Mouse (Mus musculus) T-cell, adult 66 days (primary cell): ENCODE data around the gene Dzip3. TPM values are rescaled to one million over a fixed set of nuclear protein-coding genes. Genes with fewer than 3 reads are reported as not detected.

Experiments
- total RNA-seq, 2 experiments: library from RNA; stranded (reverse); gene quantifications; 3 replicates in 1 of 2; 4 replicates in 1 of 2; pipeline ENCODE4 v1.2.4; 2023

Gene Dzip3
- 10 to 100 TPM in 1 of 2 experiments, 1 to 10 TPM in 1; 8.8 to 14.9 TPM for total RNA-seq

GRCm38 (mm10) chr16:48993559-48994342 lies at the start of gene Dzip3, which contains the start of gene Cip2a:
TSS of gene Dzip3 (minus strand) at chr16:48994165.
TSS of gene Cip2a (plus strand) at chr16:48994185.

Other genes starting within 250 kb of the Dzip3 start
- 10 to 100 TPM; 69.2 to 71.7 TPM for gene Trat1, start 222.1 kb downstream of the Dzip3 start, total RNA-seq
- gene Retnlb, start 177.3 kb downstream of the Dzip3 start, total RNA-seq: not detected
- gene Retnla, start 151.6 kb downstream of the Dzip3 start, total RNA-seq: not detected
- gene Retnlg, start 121.5 kb downstream of the Dzip3 start, total RNA-seq: 1 to 10 TPM; 2.1 to 2.5 TPM
- gene Cip2a, start within 50 bp of the Dzip3 start, total RNA-seq: 10 to 100 TPM in 1 of 2 experiments, 1 to 10 TPM in 1; 7.2 to 11.7 TPM
- under 1 TPM in 1 of 2 experiments, not detected in 1; 0.09 TPM for gene Myh15, start 63.3 kb upstream of the Dzip3 start, total RNA-seq